Mouse (Mus musculus) hindbrain, embryonic 11.5 days (tissue): ENCODE results near the gene Fgd2. TPM values are rescaled to one million over a fixed set of nuclear protein-coding genes. Genes with fewer than 3 reads are reported as not detected.
A peak's percentile ranks its signal among the peaks of the same experiment; 100 is the strongest.

Source experiments
- ATAC-seq: fragments of 200-750 bp; cut with Nextera tagmentation; 2 replicates; pipeline ENCODE4 v1.8.0; 2017; ENCODE audit warnings: mild to moderate bottlenecking, moderate TSS enrichment, moderate library complexity; ENCODE audit not compliant: low FRiP score
- DNase-seq: peaks from one replicate; pipeline ENCODE4 v3.0.0-alpha.2; 2015; ENCODE audit warnings: low spot score
- H3K27ac ChIP-seq: fragments of 300-500 bp; sonication (generic); 2 replicates; pipeline ENCODE4 v1.5.1; 2014; ENCODE audit warnings: mild to moderate bottlenecking, low read depth, low read length
- H3K27me3 ChIP-seq: fragments of 300-500 bp; sonication (generic); 2 replicates; pipeline ENCODE4 v1.6.1; 2014; ENCODE audit warnings: mild to moderate bottlenecking, low read length, moderate library complexity, mixed read lengths; ENCODE audit not compliant: control insufficient read depth, insufficient read depth
- H3K36me3 ChIP-seq: fragments of 300-500 bp; sonication (generic); 2 replicates; pipeline ENCODE4 v1.6.1; 2014; ENCODE audit warnings: mild to moderate bottlenecking, low read length, moderate library complexity, mixed read lengths; ENCODE audit not compliant: control insufficient read depth, insufficient read depth
- H3K4me1 ChIP-seq: fragments of 300-500 bp; sonication (generic); replicated peaks from 2 replicates; pipeline ENCODE4 v1.6.1; 2014; ENCODE audit warnings: low read length, mixed read lengths; ENCODE audit not compliant: control insufficient read depth, insufficient read depth
- H3K4me2 ChIP-seq: fragments of 300-500 bp; sonication (generic); replicated peaks from 2 replicates; pipeline ENCODE4 v1.6.1; 2014; ENCODE audit warnings: mild to moderate bottlenecking, low read depth, low read length
- H3K4me3 ChIP-seq: fragments of 300-500 bp; sonication (generic); 2 replicates; pipeline ENCODE4 v1.5.1; 2014; ENCODE audit warnings: low read depth, low read length
- H3K9ac ChIP-seq: fragments of 300-500 bp; sonication (generic); 2 replicates; pipeline ENCODE4 v1.6.1; 2014; ENCODE audit warnings: low read depth, low read length
- H3K9me3 ChIP-seq: fragments of 300-500 bp; sonication (generic); 2 replicates; pipeline ENCODE4 v1.6.1; 2016; ENCODE audit warnings: low read length; ENCODE audit not compliant: control insufficient read depth
- WGBS: fragments of 180-500 bp; shearing (Covaris S2); extraction: QIAGEN DNeasy Blood & Tissue Kit; methylation state at CpG from one replicate; pipeline ENCODE4 v1.1.7; 2014; 5-methylcytosine and 5-hydroxymethylcytosine counted together
- polyA plus RNA-seq: library from polyadenylated mRNA; unstranded; fragments of >200 nt; fragmentation: Nextera tagmentation; extraction: Ambion mirVana; gene quantifications from 2 replicates; pipeline ENCODE4 v1.2.1, GENCODE M21; 2014

Fgd2 gene
- polyA plus RNA-seq, 1 experiment from 2014 or later, result 4.2 TPM

DNA sequence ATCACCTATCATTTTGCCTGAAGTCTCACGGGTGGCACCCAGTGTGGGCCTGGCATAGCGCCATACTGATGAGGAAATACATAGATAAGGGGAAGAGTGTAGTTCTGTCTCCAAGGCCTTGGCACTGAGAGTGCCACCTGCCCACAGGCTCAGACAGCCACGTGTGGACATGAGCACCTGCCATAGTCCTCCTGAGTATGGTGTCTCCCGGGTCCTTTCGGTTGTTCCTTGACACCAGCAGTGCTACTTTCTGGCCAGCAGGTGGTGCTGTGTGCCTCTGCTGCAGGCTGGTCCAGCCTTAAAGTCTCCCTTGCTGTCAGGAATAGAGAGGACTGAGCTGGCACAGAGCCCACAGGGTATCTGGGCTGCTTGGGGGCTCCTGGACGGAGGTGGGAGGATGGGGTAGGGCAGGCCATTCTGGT, 36.1 kb downstream of the Fgd2 start:
- no peaks in the 10 kb centered on the region for H3K9me3 ChIP-seq

DNA sequence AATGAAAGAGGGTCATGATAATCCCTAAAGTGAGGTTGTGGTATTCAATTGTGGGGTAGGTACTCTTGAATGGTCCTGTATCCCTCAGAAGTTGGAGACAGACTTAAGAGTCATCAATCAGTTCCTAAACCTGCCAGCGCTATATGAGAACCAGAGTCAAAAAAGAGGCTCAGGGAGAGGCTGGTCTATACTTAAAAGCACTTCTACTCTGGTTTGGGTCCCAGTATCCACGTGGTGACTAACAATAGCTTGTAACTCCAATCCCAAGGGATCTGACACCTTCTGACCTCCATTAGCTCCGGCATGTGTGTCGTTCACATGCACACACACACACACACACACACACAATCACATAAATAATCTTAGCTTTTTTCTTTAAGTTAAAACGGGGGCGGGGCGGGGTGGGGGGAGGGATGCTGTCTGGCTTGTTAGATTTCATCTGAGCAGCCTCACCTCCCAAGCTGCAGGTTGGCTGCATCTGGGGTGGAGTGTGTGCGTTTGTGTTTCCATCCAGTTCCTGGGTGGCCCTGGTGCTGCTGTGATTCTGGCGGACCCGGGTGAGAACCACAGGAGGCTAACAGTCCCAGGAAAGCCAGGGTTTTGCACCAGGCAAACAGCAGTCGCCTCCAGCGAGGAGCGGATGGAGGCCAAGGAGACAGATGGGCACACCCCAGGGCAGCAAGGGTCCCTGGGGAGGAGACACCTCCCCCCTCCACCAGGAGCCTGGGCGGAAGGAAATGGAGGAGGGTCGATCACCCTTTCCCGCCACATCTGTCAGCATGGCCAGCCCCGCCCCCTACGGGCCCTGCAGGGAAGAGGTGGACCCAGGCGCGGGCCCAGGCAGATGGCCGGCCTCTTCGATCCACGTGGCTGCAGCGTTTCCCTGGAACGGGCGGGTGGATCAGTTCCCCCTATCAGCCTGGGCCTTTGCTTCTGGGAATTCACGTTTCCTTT, 37.0 kb downstream of the Fgd2 start:
- ATAC-seq (peak; percentile 81), DNase-seq (peak; percentile 89)
- Histone ChIP-seq H3K4me1 (0 out of 2 replicates have a peak, but pooled peaks cover 13% of the 10 kb centered on the region), H3K4me3 (peak overlapping the region; percentile 12; the same call in 1 of the 2 replicates), H3K27me3 (no peaks in the 10 kb centered on the region), H3K36me3 (no peaks in the 10 kb centered on the region), H3K9ac (peak overlapping the region; percentile 2; the same call in 1 of the 2 replicates), H3K4me2 (peak overlapping the region; percentile 36), H3K27ac (0 out of 2 replicates have a peak overlapping the region, but pooled peaks have one; percentile 51), H3K9me3 (no peaks in the 10 kb centered on the region)
- WGBS, result 2% methylated on average over 27 of the region's 27 CpGs

More for the DNA sequence above, 36.1 kb downstream of the Fgd2 start:
- H3K27ac ChIP-seq, result no peak overlapping the region
- no peak overlapping the region for H3K4me2 ChIP-seq
- DNase-seq (peak; percentile 92), ATAC-seq (peak; percentile 79)
- H3K4me1 ChIP-seq, result 0 out of 2 replicates have a peak, but pooled peaks cover 13% of the 10 kb centered on the region
- no peaks in the 10 kb centered on the region for H3K27me3 ChIP-seq
- H3K36me3 ChIP-seq, result no peaks in the 10 kb centered on the region
- no peak overlapping the region for H3K4me3 ChIP-seq
- no peak overlapping the region for H3K9ac ChIP-seq
- WGBS, result 18% methylated on average over 6 of the region's 6 CpGs

DNA sequence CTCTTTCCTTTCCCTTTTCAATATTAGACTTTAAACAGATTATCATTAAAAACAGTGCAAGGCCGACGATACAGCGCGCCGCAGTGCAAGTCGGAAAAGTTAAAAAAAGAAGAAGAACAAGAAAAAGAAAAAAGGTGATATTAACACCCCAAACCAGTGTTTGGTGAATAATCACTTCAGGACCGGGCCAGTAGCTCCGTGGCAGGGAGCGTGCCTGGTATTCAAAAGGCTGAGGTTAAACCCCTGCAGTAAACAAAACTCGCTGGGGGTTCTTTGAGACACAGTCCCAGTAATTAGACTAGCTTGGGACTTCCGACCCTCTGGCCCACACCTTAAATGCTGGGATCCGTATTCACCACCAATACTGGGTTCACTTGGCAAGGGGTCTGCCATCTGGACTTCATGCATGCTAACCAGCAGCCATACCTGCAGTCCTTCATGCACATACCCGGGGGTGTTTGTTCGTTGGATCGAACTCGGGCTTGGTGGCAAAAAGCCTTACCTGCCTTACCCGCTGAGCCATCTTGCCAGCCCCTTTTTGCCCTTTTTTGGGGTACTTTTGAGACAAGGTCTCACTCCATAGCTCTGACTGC, 37.8 kb downstream of the Fgd2 start:
- DNase-seq (peak; percentile 34), ATAC-seq (no peak)
- no peak overlapping the region; the same call in 1 of the 2 replicates for H3K4me3 ChIP-seq
- H3K9ac ChIP-seq, result peak overlapping the region; percentile 2
- H3K36me3 ChIP-seq, result no peaks in the 10 kb centered on the region
- H3K9me3 ChIP-seq, result no peaks in the 10 kb centered on the region
- WGBS, result 9% methylated on average over 17 of the region's 17 CpGs
- peak overlapping the region; percentile 36 for H3K4me2 ChIP-seq
- H3K4me1 ChIP-seq, result 0 out of 2 replicates have a peak, but pooled peaks cover 13% of the 10 kb centered on the region
- peak overlapping the region; percentile 51; the same call in 1 of the 2 replicates for H3K27ac ChIP-seq
- H3K27me3 ChIP-seq, result no peaks in the 10 kb centered on the region

DNA sequence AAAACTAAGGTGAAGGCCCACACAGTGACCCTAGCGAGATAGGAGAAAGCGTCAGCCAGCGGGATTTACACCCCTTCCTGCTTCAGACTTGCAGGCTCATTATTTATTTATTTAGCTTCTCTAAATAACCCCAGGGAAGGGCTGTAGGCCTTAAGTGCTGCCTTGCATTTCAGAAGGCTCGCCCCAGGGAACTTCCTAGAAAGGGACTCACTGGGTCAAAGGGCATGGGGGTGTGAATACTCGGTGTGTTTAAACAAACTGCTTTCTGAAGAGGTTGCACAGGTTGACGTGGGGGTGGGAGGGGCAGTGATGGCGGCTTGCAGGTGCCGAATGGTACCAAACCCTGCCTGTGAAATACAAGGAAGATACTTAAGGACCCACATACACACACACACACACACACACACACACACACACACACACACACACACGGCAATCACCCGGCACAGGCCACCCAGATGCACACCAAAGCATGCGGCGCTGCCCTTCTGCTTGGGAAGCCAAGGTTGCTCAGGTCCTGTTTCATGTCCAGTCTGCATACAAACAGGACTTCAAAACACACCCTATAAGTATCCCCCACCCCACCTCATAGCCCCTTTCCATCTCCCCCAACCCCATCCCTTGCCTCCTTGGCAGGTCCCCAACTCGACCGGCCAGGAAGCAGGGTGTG, 38.7 kb downstream of the Fgd2 start:
- no peak overlapping the region for H3K9ac ChIP-seq
- no peak overlapping the region for H3K4me3 ChIP-seq
- H3K4me1 ChIP-seq, result 0 out of 2 replicates have a peak, but pooled peaks cover 13% of the 10 kb centered on the region
- no peak for ATAC-seq
- no peaks in the 10 kb centered on the region for H3K36me3 ChIP-seq
- no peak overlapping the region for H3K27ac ChIP-seq
- peak; percentile 41 for DNase-seq
- no peaks in the 10 kb centered on the region for H3K9me3 ChIP-seq
- H3K4me2 ChIP-seq, result no peak overlapping the region
- H3K27me3 ChIP-seq, result no peaks in the 10 kb centered on the region
- WGBS, result 29% methylated on average over 14 of the region's 14 CpGs

DNA sequence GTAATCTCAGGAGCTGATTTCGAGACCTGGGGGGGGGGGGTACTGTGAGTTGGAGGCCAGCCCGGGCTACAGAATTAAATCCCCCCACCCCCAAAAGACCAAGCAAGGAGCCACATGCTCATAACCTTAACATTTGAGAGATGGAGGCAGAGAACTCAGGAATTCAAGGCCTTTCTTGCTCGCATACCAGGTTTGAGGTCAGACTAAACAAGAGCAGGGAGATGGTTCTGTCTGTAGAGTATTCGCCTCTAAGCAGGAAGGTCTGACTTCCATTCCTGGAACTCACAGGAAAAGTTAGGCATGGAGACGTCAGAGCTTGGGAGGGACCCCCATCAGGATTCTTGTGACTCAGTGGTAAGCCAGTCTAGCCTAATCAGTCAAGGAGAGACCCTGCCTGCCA, 39.3 kb downstream of the Fgd2 start:
- no peaks in the 10 kb centered on the region for H3K9me3 ChIP-seq
- H3K4me2 ChIP-seq, result no peak overlapping the region
- H3K27ac ChIP-seq, result no peak overlapping the region
- H3K4me3 ChIP-seq, result no peak overlapping the region
- 59% methylated on average over 5 of the region's 5 CpGs for WGBS
- no peak for ATAC-seq
- no peaks in the 10 kb centered on the region for H3K36me3 ChIP-seq
- 0 out of 2 replicates have a peak, but pooled peaks cover 13% of the 10 kb centered on the region for H3K4me1 ChIP-seq
- no peak overlapping the region for H3K9ac ChIP-seq
- no peak for DNase-seq
- no peaks in the 10 kb centered on the region for H3K27me3 ChIP-seq

DNA sequence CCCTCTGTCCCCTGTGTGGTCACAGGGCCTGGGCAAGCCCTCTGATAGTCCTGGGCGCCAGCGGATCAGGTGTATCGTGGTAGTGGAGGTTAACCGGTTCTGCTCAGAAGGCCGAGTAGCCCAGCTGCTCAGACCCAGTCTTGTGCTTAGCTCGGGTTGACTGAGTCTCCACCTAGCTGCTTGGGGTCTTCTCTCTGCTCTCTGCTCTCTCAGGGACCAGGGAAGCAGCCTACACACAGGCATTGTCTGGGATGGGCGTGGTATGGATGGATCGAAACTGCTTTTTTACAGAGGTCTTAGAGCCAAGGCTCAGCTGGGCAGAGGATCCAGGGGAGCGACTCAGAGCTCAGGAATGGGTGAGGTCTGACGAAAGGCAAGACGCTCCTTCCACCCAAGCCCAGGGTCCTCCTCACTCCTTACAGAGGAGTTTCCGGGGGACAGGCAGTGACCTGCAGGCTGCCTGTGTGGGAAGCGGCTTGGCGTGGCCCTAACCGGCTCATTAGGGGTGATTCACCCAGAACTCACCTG, 41.1 kb downstream of the Fgd2 start:
- Histone ChIP-seq H3K27ac (no peak overlapping the region), H3K9me3 (no peaks in the 10 kb centered on the region), H3K36me3 (no peaks in the 10 kb centered on the region), H3K4me2 (no peak overlapping the region), H3K4me3 (no peak overlapping the region), H3K27me3 (no peaks in the 10 kb centered on the region), H3K9ac (no peak overlapping the region; the same call in 1 of the 2 replicates), H3K4me1 (0 out of 2 replicates have a peak, but pooled peaks cover 13% of the 10 kb centered on the region)
- 59% methylated on average over 15 of the region's 15 CpGs for WGBS
- DNase-seq (no peak), ATAC-seq (no peak)

DNA sequence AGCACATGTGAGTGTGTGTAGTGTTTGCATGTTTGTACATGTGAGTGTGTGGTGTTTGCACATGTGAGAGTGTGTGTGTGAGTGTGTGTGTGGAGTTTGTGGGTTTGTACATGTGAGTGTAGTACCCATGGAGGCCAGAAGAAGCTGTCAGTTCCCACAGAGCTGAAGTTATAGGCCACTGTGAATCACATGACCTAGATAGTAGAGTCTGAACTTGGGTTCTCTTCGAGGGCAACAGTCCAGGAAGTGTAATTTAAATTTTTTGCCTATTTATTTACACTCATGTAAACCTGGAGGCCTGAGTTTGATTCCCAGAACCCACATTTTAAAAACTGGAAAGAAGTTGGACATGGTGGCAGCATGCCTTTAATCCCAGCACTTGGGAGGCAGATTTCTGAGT, 42.5 kb downstream of the Fgd2 start:
- WGBS, result 88% methylated on average over 1 of the region's 1 CpGs
- DNase-seq (no peak), ATAC-seq (no peak)
- H3K27ac ChIP-seq, result no peak overlapping the region
- no peak overlapping the region for H3K9ac ChIP-seq
- H3K4me3 ChIP-seq, result no peak overlapping the region
- no peaks in the 10 kb centered on the region for H3K9me3 ChIP-seq
- 0 out of 2 replicates have a peak, but pooled peaks cover 9% of the 10 kb centered on the region for H3K4me1 ChIP-seq
- H3K27me3 ChIP-seq, result no peaks in the 10 kb centered on the region
- no peaks in the 10 kb centered on the region for H3K36me3 ChIP-seq
- no peak overlapping the region for H3K4me2 ChIP-seq

DNA sequence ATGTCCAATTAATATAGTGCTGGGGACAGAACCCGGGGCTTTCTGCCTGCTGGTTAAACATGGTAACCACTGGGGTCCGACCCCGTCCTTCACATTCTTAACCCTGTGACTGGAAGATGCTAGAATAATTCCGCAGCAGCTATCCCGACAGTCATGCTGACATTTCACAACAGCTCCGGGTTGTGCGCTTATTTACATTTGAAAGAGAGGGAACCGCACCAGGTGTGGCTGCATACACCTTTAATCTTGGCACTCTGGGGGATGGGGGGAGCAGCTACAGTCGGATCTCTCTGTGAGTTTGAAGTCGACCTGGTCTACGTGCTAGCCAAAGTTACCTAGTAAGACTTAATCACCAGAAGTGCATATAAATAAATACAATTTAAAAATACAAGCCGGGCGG, 44.8 kb downstream of the Fgd2 start:
- H3K27me3 ChIP-seq, result no peaks in the 10 kb centered on the region
- no peak overlapping the region for H3K4me3 ChIP-seq
- ATAC-seq, result no peak
- DNase-seq, result no peak
- H3K9ac ChIP-seq, result no peak overlapping the region
- H3K4me2 ChIP-seq, result no peak overlapping the region
- H3K9me3 ChIP-seq, result no peaks in the 10 kb centered on the region
- no peaks in the 10 kb centered on the region for H3K36me3 ChIP-seq
- whole genome bisulfite sequencing, result 42% methylated on average over 13 of the region's 13 CpGs
- H3K4me1 ChIP-seq, result no peaks in the 10 kb centered on the region
- H3K27ac ChIP-seq, result no peak overlapping the region
